Mouse (Mus musculus): Measurements from ENCODE around the gene 4930544D05Rik.
"Not testable (repeated sequence)": the region's sequence is repeated elsewhere in the genome, so short reads cannot be mapped to it uniquely, and the experiment has no call there.

The 4930544D05Rik gene

DNA sequence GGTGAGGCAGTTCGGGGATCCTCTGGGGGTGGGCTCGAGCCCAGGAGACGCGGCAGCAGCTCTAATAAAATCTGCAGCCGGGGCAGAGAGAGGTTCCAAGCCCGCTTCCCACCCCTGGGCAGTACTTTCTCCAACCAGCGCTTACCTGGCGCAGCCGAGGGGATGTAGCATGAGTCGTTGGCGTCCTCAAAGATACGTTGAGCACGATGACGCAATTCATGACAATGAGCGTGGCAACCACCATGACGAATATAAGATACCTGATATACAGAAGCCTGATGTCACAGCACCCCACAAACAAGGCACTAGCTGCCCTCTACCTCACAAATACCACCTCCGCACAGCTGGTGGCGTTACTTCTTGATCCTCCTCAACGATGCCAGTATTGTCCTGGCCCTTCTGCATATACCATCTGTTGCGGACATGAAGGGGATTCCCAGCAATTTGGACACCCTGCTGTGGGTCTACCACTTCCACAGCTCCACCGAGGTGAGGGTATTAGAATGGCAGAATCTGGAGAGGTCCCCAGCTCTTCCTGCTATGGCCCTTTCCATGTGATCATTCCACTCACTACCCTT, at the start of gene 4930544D05Rik:
4930544D05Rik (plus strand) TSS at position 333 of the 578 bp plus-strand sequence.
- no peak for DNase-seq (ENCODE audit: low spot score)

DNA sequence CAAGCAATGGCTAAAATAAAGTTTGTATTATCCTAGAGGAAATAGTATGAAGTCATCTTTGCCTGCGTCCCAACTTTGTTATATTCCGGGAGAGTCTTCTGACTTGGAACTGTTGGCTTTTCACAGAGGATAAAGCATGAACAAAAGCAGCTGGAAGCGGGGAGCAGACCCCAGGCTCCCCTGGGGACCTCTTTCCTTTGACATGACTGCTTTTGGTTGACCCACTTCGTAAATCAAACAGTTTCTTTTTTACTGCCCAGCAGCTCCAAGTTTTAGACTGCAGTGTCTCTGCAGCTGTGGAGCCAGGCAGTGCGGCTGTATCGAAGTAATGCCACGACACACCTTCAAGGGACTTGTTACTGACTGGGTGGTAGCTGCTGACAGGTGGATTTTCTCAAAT, 49.1 kb upstream of the 4930544D05Rik start:
- no peak for DNase-seq (ENCODE audit: low spot score)

DNA sequence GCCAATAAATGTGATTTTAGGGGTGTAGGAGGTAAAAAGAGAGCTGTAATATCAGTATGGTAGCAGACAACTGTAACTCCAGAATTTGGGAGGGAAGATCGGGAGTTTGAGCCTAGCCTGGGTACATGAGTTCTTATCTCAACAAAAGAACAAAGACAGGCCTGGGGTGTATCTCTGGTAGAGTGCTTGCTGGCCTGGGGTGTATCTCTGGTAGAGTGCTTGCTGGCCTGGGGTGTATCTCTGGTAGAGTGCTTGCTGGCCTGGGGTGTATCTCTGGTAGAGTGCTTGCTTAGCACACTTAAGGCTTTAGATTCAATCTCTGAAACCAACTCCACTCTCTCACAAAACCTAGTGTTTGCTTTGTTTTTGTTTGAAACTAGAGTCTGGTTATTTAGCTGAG, 45.0 kb upstream of the 4930544D05Rik start:
- not testable (repeated sequence) for DNase-seq (ENCODE audit: low spot score)

DNA sequence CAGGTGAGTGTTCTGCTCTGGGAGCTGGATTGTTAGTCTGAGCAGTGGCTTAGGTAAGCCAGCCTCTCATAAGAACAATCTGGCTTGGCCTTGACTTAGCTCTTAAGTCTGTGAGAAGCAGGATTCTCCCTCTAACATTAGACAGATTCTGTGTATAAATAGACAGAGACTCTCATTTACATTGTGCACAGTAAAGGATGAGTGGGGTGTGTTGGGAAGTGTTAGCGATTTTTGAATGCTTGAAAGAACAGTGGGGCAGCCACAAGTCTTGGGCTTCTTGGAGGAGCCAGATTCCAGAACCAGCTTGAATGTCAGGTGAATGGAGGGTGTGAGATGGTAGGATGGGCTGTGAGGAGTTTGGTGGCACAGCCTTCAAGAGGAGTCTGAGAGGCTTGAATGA, 44.0 kb upstream of the 4930544D05Rik start:
- DNase-seq (ENCODE audit: low spot score), result no peak

DNA sequence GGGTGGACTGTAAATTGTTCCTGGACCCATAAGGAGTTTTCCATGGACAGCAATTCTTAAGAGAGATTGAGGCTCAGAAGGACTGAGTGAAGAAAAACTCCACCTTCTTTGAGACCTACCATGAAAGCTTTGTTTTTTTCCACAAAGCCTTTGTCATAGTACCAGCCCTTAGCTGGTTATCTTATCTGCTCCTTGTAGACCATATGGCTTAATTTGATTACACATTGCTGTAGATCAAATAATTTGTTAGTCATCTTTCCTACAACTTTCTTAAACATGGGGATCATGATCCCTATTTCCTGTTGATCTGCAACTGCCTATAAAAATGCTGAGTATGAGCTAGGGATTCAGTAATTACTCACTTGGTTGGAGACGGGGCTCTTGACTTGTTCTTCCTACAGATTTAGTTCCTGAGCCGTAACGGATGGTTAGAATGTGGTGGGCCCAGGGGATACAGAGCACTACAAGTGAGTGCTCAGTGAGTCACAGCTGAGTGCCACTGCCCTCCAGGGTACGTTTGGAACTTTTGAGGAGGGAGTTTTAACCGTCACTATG, 43.2 kb upstream of the 4930544D05Rik start:
- no peak for DNase-seq (ENCODE audit: low spot score)

DNA sequence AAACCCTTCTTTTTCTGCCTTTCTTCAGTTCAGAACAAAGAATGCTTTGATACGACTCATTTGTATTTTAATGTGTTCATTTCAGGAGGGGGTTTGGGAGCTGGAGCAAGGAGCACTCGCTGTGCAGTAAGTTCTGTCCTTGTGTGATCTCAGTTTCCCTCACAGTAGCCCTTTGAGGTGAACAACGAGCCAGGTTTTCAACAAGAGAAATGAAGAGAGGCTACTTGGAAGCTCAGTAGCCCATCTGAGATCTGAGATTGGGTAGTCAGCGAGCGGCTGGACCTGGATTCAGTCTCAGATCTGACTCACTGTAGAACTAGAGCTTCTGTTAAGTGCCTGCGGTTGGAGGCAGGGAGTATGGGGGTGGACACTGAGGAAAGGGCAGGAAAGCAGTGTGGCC, 41.8 kb upstream of the 4930544D05Rik start:
- DNase-seq (ENCODE audit: low spot score), result no peak

DNA sequence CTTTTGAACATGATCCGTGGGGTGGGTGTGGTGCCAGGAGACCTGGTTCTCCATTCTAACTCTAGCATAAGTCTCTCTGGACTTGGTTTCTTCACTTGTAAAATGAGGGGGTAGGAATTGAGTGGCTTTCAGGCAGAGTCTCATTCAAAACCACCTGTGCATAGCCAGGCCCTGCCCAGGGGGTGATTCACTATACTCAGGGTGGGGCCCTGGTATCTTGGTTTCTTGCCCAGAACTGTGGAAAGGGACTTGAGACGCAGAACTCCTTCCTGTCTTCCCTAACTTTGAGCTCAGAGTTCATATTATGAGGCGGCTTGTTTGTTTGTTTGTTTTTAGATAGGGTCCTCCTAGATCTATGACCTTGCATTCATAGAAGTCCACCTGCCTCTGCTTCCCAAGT, 38.4 kb upstream of the 4930544D05Rik start:
- no peak for DNase-seq (ENCODE audit: low spot score)

DNA sequence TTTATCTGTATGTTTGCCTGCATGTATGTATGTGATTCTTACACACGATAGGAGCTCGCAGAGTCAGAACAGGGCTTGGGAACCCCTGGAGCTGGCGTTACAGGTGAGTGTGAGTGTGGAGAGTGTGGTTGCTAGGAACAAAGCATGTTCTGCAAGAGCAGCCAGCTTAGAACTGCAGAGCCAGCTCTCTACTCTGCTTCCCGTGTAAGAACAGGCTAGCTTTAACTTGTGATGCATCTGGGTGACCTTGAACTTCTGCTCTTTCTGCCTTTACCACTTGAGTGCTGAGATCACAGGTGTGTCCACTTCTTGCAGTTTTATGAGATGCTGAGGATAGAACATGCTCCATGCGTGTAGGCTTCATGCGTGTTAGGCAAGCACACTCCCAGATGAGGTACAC, 36.7 kb upstream of the 4930544D05Rik start:
- DNase-seq (ENCODE audit: low spot score), result no peak

DNA sequence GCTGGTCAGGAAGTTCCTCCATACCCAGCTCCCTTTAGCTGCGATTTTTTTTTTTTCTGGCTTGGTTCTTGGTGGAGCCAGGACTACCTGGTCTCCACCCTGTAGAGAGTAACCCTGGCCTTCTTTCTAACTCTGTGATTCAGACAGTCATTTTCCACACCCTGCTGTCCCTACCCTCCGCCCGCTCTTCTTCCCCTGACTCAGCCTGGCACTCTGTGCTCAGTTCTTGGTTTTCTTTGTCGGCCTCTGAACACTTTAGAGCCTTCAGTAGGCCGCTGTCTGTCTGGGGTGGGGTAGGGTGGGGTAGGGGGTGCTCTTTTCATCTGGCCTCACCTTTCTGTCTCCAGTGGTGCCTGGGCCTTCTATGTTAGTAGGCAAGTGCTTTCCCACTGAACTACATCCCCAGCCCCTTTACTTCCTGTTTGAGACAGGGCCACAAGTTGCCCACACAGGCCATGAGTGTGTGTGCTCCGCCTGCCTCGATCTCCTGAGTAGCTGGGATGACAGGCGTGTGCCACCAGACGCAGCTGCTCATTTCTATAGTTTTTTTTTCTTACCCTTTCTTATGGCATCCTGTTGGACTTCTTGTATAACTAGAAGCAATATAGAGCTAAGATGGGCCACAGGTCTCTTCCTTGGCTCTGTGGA, 35.8 kb upstream of the 4930544D05Rik start:
- no peak for DNase-seq (ENCODE audit: low spot score)

DNA sequence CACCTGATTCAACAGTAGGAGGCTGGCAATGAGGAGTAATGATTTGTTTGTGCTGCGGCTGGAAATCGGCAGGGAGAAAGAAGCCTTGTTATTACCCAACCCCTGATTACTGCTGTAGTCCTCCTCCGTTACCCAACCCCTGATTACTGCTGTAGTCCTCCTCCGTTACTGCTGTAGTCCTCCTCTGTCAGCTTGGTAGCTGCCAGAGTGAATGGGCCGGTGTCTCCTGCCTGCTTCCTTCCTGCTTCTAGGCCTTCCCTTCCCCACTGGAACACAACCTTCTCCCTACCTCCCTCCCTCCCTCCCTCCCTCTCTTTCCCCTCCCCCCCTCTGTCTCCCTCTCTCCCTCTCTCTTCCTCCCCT, 35.3 kb upstream of the 4930544D05Rik start:
- no peak for DNase-seq (ENCODE audit: low spot score)

DNA sequence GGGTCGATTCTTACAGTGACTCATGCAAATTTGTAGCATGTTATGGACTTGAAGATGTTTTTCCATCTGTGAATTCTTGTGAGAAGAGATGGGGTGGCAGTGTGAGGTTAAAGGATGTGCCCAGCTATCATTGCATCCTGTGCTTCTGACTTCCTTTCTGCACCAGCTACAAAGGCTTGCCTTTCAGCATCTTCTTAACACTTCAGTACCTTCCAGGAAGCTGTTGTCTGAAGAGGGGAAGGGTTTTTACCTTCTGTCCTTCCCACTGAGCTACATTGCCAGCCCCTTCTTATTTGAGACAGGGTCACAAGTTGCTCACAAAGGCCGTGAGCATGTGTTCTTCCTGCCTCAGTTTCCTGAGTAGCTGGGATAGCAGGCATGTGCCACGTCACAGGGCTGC, 34.7 kb upstream of the 4930544D05Rik start:
- DNase-seq (ENCODE audit: low spot score), result no peak

DNA sequence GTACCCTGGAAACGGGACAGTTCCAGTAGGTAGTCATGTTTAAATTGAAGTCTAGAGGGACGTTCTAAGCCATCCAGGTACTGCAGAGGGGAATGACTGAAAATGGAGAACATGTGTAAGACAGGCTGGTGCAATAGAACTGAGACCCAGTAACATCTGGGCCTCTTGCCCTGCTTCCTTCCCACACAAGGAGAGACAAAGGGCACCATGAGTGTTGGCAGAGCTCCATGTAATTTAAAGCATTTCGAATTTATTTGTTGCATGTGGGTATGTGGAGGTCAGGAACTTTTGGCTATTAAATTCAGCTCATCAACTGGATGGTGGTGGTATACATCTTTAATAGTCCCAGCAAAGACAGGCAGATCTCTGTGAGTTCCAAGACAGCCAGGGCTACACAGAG, 33.5 kb upstream of the 4930544D05Rik start:
- no peak for DNase-seq (ENCODE audit: low spot score)

DNA sequence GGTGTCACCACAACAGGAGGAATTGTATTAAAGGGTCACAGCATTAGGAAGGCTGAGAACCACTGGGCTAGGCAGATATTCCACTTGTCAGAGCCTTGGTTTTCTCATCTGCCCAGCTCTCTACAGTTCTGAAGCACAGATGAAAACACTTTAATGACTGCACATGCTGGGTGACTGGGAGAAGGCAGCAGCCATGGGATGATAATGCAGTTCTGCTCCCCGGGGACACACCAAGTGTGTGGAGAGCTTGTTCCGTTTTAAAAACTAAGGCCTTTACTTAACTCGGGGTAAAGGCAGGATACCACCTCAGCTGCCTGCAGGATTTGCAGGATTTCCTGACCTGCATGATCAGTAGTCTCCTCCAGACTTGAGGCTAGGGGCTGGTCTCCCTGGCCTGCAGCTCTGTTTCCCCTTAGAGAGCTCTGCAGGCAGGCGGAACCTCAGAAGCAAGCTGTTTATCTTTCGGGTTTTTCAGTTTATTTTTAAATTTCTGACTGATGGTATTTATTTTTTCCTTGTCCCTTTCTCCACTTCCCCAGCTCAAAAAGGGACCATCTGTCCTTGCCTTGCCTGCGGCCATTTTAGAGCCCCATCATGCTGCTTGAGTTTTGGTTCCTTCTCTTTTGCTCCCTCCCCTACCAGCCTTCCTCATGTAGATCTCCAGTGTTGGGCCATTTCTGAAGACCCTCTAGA, 32.5 kb upstream of the 4930544D05Rik start:
- no peak for DNase-seq (ENCODE audit: low spot score)

DNA sequence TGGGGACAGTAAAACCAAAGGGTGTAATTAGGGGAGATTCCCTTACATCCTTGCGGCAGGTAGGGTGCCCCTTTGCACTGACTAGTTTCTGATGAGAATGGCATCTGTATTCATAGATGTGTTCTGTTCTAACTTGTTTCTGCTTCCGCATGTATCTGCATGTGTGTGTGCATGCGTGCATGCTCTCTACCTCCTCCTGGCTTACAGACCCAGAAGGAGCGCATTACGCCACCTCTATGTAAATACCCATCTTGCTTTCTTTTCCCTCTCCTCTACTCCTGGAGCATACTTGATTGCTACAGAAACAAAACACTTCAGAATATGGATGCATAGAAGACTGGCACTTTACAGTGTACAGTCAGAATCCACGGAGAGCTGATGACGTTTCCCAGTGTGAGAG, 31.9 kb upstream of the 4930544D05Rik start:
- DNase-seq (ENCODE audit: low spot score), result no peak

DNA sequence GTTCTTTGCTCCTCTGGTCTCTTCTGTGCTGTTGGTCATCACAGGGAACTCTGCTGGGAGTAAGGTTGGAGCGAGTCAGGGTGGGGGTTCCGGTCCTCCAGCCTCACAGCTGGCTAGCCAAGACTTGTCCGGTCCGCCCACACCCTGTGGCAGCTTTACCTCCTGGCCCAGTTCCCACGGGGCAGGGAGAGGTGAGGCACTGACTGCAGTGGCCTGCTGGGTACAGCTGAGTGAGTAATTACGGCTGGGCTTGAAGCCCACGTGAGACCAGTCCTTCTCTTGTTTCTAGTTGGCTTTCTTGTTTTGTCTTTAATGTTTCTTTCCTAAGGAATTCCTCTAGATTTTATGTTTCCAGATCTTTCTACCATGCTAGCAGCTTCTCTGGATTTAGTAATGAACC, 30.2 kb upstream of the 4930544D05Rik start:
- no peak for DNase-seq (ENCODE audit: low spot score)

DNA sequence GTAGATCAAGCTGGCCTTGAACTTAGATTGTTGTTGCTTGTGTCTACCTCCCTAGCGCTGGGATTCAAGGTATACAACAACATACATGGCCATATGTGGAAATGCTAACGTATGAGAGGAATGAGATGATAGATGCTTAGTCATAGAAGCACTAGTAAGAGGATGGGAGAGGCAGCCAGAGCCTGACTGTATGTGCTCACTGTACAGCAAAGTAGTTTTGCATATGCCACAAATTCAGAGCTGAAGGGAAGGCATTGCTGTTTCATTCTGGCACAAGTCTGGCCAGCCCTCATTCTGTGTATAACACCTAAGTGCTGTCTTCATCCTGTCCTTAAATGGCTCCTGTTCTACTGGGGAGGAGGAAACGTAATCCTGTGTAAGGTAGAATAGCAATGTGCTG, 29.4 kb upstream of the 4930544D05Rik start:
- no peak for DNase-seq (ENCODE audit: low spot score)

DNA sequence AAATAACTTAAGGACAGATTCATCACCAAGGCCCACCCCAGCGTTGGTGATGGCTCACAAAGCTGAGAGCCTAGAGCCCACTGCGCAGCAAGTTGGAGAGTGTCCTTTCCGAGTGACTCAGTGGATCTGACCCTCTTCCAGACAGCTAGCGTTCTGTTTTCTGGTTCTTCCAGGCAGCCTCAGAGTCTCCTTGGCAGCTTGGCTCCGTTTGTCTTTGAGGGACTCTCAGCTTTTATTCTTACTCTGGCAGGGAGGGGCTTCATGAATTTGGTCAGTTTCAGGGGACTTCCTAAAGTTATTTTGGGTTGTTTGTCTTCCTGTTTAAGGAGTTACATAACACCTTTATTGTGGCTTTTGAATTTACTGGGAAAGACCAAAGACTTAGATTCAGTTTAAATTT, 28.7 kb upstream of the 4930544D05Rik start:
- DNase-seq (ENCODE audit: low spot score), result no peak

DNA sequence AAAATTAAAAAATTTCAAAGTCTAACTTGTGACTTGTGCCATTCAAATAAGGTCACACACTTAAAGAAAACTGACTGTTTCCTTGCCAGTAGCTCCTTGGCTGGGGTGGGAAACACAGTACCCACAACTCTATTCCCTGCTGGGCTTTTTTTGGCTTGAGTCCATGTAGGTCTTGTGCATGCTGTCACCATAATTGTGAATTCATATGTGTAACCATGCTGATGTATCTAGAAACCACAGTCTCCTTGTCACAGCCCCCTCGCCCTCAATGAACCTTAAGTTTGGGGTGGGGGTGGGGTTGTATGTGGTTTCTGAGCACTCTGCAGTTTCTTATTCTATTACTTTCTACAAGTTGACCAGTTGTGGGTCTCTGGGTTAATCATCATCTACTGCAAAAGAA, 23.9 kb upstream of the 4930544D05Rik start:
- no peak for DNase-seq (ENCODE audit: low spot score)

DNA sequence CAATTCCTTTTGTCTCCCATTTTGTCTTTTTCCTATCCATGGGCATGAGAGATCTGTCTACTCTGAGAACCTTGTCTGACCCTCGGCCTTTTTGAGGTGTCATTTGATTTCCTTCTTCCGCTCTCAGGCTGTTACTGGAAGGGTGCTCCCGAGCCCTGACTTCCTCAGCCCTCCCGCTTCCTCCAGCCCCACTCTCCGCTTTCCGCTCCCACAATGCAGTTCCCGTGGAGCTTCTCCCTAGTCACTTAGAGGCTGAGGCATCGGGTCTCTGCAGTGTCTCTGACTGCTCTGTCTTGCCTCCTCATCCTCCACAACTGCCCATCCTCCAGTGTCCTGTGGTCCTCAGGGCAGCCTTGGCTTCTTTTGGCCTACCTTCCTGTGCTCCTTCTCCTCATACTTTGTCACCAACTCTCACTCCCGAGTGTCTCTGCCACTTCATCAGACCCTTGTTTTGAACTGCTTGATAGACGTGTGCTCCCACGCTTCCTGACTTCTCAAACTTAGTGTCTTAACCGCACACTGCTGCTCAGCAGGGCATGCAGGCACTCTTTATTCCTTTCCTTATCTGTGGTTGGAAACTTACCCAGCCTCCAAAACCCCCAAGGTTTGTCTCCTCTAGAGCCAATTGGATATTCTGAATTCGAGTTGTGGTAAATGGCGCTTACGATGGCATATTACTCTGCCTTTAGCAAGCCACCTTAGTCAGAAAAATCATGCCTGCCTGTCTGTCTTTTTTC, 21.2 kb upstream of the 4930544D05Rik start:
- no peak for DNase-seq (ENCODE audit: low spot score)

DNA sequence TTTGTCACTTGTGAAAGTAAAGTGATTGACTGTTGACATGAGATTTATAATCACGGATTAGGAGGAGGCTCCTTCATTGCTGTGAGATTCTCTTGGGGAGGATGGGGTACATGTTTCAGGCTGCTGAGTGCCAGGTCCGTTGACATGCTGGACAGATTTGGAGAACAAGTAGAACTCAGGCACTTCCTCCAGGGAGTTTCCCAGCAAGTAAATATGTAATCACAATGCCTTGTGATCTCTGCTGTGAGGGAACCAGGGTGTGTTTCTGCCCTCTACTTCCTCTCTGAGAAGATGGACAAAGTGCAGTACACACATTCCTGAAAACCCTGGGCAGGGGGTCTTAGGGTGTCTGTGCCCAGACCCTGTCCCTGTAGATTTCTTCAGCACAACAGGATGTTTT, 20.0 kb upstream of the 4930544D05Rik start:
- DNase-seq (ENCODE audit: low spot score), result no peak

DNA sequence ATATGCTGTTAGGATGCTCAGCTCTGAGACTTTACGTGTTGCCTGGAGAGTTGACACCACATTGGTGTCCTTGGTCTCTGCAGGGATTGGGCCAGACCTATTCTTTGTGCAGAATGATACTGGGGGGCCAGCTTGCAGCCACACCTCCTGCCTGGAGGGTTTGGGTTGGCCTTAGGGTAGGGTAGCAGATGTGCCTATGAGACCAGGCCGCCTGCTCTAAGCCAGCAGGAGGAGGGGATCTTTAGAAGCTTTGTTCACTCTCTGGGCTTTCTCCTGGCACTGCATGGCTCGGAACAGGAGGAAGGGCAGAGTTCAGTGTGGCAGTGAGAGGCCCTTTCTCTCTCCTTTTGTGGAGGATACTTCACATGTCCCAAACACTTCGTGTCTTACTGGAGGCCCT, 19.6 kb upstream of the 4930544D05Rik start:
- DNase-seq (ENCODE audit: low spot score), result no peak

DNA sequence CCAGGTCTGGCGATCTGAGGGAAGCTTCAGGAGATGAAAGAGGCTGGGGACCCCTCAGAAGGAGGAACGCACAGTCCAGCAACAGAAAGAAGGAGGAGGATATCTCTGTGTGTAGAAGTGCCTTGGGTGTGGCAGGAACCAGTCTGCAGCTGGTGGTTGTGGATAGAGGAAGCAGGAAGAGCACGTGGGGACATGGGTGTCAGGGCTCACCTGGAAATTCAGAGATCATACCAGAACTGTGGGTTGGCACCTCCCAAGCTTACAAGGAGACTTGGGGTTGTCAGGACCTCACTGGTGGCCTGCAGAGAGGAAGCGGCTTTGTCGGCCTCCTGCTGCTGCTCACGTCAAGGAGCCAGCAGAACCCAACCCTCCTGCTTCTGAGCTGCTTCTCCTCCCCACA, 18.3 kb upstream of the 4930544D05Rik start:
- no peak for DNase-seq (ENCODE audit: low spot score)

DNA sequence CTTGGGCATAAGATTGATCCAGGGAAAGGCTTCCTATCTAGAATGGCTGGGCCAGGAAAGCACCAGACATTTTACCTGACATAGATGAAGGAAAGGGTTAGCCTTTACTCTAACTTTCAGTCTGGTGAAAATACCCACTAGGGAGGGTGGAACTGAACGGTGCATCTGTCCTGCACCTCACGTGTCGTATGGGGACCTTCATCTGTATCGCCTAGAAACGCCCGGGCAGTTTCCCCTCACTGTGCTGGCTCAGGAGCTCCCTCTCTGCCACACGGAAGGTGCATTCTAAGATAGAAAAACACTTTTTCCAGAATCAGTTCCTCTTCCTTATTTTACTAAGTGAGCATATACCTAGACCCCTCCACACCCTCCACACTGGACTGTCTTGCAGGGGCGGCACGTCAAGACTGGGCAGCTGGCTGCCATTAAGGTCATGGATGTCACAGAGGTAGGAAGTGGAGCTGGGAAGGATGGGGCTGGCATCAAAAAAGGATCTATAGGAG, 17.1 kb upstream of the 4930544D05Rik start:
- no peak for DNase-seq (ENCODE audit: low spot score)
